Mouse (Mus musculus): ENCODE data around the gene Gm8251. TPM values are rescaled to one million over a fixed set of nuclear protein-coding genes. Genes with fewer than 3 reads are reported as not detected.
"Not testable (repeated sequence)": the region's sequence is repeated elsewhere in the genome, so short reads cannot be mapped to it uniquely, and the experiment has no call there.

Gene Gm8251
- polyA plus RNA-seq, 1 experiment from 2014 or later, result 0.07 TPM

GRCm38 (mm10) chr1:44046556-44046955, 15.2 kb downstream of the Gm8251 start:
- Histone ChIP-seq H3K4me1 (ENCODE audit: control insufficient read depth in 2 of 2, insufficient read depth in 2 of 2, low read length in 2 of 2) (no peaks in the 10 kb centered on the region), H3K27ac (replicated peaks in 1 of 2; ENCODE audit: control insufficient read depth in 1 of 2, insufficient read depth in 1 of 2, low read depth in 2 of 2, low read length in 2 of 2) (no peak overlapping the region), H3K9me3 (ENCODE audit: control insufficient read depth, low read length) (no peaks in the 10 kb centered on the region), H3K27me3 (ENCODE audit: control insufficient read depth, insufficient read depth, low read length) (no peaks in the 10 kb centered on the region), H3K36me3 (ENCODE audit: control insufficient read depth, insufficient read depth, low read length) (no peaks in the 10 kb centered on the region), H3K4me3 (ENCODE audit: control insufficient read depth in 1 of 2, insufficient read depth in 1 of 2, low read depth in 1 of 2, low read length in 2 of 2) (no peak overlapping the region), H3K9ac (ENCODE audit: low read length) (no peak overlapping the region), H3K4me2 (ENCODE audit: low read length) (no peak overlapping the region)
- ATAC-seq (ENCODE audit: insufficient number of reproducible peaks, insufficient read depth, low FRiP score, low read depth), result no peak
- WGBS, result 55% methylated on average over 2 of the region's 2 CpGs

GRCm38 (mm10) chr1:44045689-44046088, 16.0 kb downstream of the Gm8251 start:
- not testable (repeated sequence) for H3K9ac ChIP-seq (ENCODE audit: low read length); ATAC-seq (ENCODE audit: insufficient number of reproducible peaks, insufficient read depth, low FRiP score, low read depth); H3K9me3 ChIP-seq (ENCODE audit: control insufficient read depth, low read length); H3K4me2 ChIP-seq (ENCODE audit: low read length); H3K4me1 ChIP-seq (ENCODE audit: control insufficient read depth in 2 of 2, insufficient read depth in 2 of 2, low read length in 2 of 2); H3K4me3 ChIP-seq (ENCODE audit: control insufficient read depth in 1 of 2, insufficient read depth in 1 of 2, low read depth in 1 of 2, low read length in 2 of 2); H3K27ac ChIP-seq (replicated peaks in 1 of 2; ENCODE audit: control insufficient read depth in 1 of 2, insufficient read depth in 1 of 2, low read depth in 2 of 2, low read length in 2 of 2); H3K27me3 ChIP-seq (ENCODE audit: control insufficient read depth, insufficient read depth, low read length); H3K36me3 ChIP-seq (ENCODE audit: control insufficient read depth, insufficient read depth, low read length)
- WGBS, result 77% methylated on average over 5 of the region's 5 CpGs

DNA sequence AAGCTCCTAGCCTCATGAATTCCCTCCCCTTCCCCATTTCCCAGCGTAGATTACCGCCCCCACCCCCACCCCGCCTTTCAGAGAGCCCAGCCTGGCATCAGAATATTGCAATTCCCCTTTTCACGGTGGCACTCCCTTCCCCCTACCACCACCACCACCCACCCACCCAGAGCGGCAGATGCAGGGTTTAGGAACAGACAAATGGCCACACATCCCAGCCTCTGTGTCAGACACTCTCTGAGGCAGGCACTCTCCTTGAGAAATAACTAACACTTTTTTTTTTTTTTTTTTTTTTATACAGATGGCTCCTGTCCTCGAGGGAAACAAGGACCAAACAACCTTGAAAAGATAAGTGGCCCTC, 19.2 kb downstream of the Gm8251 start:
- H3K4me1 ChIP-seq (ENCODE audit: control insufficient read depth in 2 of 2, insufficient read depth in 2 of 2, low read length in 2 of 2), result no peaks in the 10 kb centered on the region
- H3K27ac ChIP-seq (replicated peaks in 1 of 2; ENCODE audit: control insufficient read depth in 1 of 2, insufficient read depth in 1 of 2, low read depth in 2 of 2, low read length in 2 of 2), result no peak overlapping the region
- no peaks in the 10 kb centered on the region for H3K27me3 ChIP-seq (ENCODE audit: control insufficient read depth, insufficient read depth, low read length)
- H3K9ac ChIP-seq (ENCODE audit: low read length), result peak overlapping the region; percentile 71
- H3K36me3 ChIP-seq (ENCODE audit: control insufficient read depth, insufficient read depth, low read length), result no peaks in the 10 kb centered on the region
- peak overlapping the region; percentile 88 for H3K4me2 ChIP-seq (ENCODE audit: low read length)
- no peaks in the 10 kb centered on the region for H3K9me3 ChIP-seq (ENCODE audit: control insufficient read depth, low read length)
- ATAC-seq (ENCODE audit: insufficient number of reproducible peaks, insufficient read depth, low FRiP score, low read depth), result no peak
- peak overlapping the region; percentile 50 to 74 for H3K4me3 ChIP-seq (ENCODE audit: control insufficient read depth in 1 of 2, insufficient read depth in 1 of 2, low read depth in 1 of 2, low read length in 2 of 2)
- WGBS, result 4% methylated on average over 6 of the region's 6 CpGs

DNA sequence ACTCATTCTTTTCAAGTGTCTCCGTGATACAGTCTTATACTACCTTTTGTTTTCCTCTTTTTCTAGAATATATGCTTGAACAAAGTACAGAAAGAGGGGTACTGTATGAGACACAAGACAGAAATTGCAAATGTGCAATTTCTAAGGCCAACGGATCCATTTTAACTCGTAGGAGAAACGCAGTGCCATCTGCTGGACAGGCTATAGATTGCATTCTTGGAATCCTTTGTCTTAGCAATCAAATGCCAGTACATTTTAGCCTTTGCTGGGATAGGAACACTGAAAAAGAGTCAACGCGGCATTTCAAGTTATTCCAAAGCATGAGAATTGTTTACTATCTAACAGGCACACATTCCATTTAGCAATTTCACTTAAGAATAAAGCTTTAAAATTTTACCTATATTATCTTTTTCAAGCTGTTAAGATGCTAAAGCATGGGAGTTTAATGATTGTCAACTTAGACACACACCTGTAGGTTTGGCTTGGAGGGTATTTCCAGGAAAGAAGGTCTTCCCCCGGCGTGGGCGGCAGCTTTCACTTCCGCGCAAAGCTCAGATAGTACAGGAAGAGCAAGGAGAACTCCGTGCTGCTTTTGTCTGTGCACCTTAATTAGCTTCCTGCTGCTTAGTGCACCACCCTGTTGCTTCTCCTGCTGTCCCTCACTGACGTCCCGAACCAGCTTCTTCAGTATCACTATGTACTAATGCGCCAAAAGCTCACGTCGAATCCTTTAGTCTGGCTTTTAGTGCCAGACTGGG, 19.8 kb downstream of the Gm8251 start:
- WGBS, result 1% methylated on average over 17 of the region's 17 CpGs
- peak overlapping the region; percentile 71 for H3K9ac ChIP-seq (ENCODE audit: low read length)
- peak overlapping the region; percentile 50 to 74 for H3K4me3 ChIP-seq (ENCODE audit: control insufficient read depth in 1 of 2, insufficient read depth in 1 of 2, low read depth in 1 of 2, low read length in 2 of 2)
- peak overlapping the region; percentile 88 for H3K4me2 ChIP-seq (ENCODE audit: low read length)
- no peaks in the 10 kb centered on the region for H3K4me1 ChIP-seq (ENCODE audit: control insufficient read depth in 2 of 2, insufficient read depth in 2 of 2, low read length in 2 of 2)
- no peaks in the 10 kb centered on the region for H3K9me3 ChIP-seq (ENCODE audit: control insufficient read depth, low read length)
- H3K27me3 ChIP-seq (ENCODE audit: control insufficient read depth, insufficient read depth, low read length), result no peaks in the 10 kb centered on the region
- ATAC-seq (ENCODE audit: insufficient number of reproducible peaks, insufficient read depth, low FRiP score, low read depth), result no peak
- no peaks in the 10 kb centered on the region for H3K36me3 ChIP-seq (ENCODE audit: control insufficient read depth, insufficient read depth, low read length)
- no peak overlapping the region for H3K27ac ChIP-seq (replicated peaks in 1 of 2; ENCODE audit: control insufficient read depth in 1 of 2, insufficient read depth in 1 of 2, low read depth in 2 of 2, low read length in 2 of 2)

GRCm38 (mm10) chr1:44032948-44033347, 28.8 kb downstream of the Gm8251 start:
- Histone ChIP-seq H3K4me1 (ENCODE audit: control insufficient read depth in 2 of 2, insufficient read depth in 2 of 2, low read length in 2 of 2) (no peaks in the 10 kb centered on the region), H3K27ac (replicated peaks in 1 of 2; ENCODE audit: control insufficient read depth in 1 of 2, insufficient read depth in 1 of 2, low read depth in 2 of 2, low read length in 2 of 2) (no peak overlapping the region), H3K4me2 (ENCODE audit: low read length) (no peak overlapping the region), H3K36me3 (ENCODE audit: control insufficient read depth, insufficient read depth, low read length) (no peaks in the 10 kb centered on the region), H3K4me3 (ENCODE audit: control insufficient read depth in 1 of 2, insufficient read depth in 1 of 2, low read depth in 1 of 2, low read length in 2 of 2) (no peak overlapping the region), H3K9me3 (ENCODE audit: control insufficient read depth, low read length) (no peaks in the 10 kb centered on the region), H3K9ac (ENCODE audit: low read length) (no peak overlapping the region), H3K27me3 (ENCODE audit: control insufficient read depth, insufficient read depth, low read length) (no peaks in the 10 kb centered on the region)
- 82% methylated on average over 5 of the region's 5 CpGs for WGBS
- no peak for ATAC-seq (ENCODE audit: insufficient number of reproducible peaks, insufficient read depth, low FRiP score, low read depth)

DNA sequence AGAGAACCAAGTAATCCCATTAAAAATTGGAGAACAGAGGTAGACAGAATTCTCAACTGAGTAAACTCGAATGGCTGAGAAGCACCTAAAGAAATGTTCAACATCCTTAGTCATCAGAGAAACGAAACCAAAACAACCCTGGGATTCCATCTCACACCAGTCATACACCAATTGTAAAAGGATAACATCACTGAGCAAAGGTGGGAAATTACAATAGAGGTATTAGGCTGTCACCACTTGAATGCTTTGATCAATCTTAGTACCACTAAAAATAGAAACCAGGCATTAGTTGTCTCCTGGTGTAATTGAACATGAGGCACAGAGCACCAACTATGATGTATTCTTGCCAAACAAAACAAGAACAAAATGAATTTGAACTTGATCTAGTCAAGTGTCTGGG, 29.5 kb downstream of the Gm8251 start:
- no peaks in the 10 kb centered on the region for H3K4me1 ChIP-seq (ENCODE audit: control insufficient read depth in 2 of 2, insufficient read depth in 2 of 2, low read length in 2 of 2)
- no peaks in the 10 kb centered on the region for H3K36me3 ChIP-seq (ENCODE audit: control insufficient read depth, insufficient read depth, low read length)
- H3K27me3 ChIP-seq (ENCODE audit: control insufficient read depth, insufficient read depth, low read length), result no peaks in the 10 kb centered on the region
- H3K27ac ChIP-seq (replicated peaks in 1 of 2; ENCODE audit: control insufficient read depth in 1 of 2, insufficient read depth in 1 of 2, low read depth in 2 of 2, low read length in 2 of 2), result no peak overlapping the region
- H3K4me2 ChIP-seq (ENCODE audit: low read length), result no peak overlapping the region
- no peak for ATAC-seq (ENCODE audit: insufficient number of reproducible peaks, insufficient read depth, low FRiP score, low read depth)
- WGBS, result 56% methylated on average over 2 of the region's 2 CpGs
- no peaks in the 10 kb centered on the region for H3K9me3 ChIP-seq (ENCODE audit: control insufficient read depth, low read length)
- no peak overlapping the region for H3K9ac ChIP-seq (ENCODE audit: low read length)
- H3K4me3 ChIP-seq (ENCODE audit: control insufficient read depth in 1 of 2, insufficient read depth in 1 of 2, low read depth in 1 of 2, low read length in 2 of 2), result no peak overlapping the region

- no peaks in the 10 kb centered on the region for H3K36me3 ChIP-seq (ENCODE audit: control insufficient read depth, insufficient read depth, low read length)
- WGBS, result 83% methylated on average over 1 of the region's 1 CpGs
- ATAC-seq (ENCODE audit: insufficient number of reproducible peaks, insufficient read depth, low FRiP score, low read depth), result no peak
- no peak overlapping the region for H3K4me3 ChIP-seq (ENCODE audit: control insufficient read depth in 1 of 2, insufficient read depth in 1 of 2, low read depth in 1 of 2, low read length in 2 of 2)
- H3K4me1 ChIP-seq (ENCODE audit: control insufficient read depth in 2 of 2, insufficient read depth in 2 of 2, low read length in 2 of 2), result no peaks in the 10 kb centered on the region
- H3K9me3 ChIP-seq (ENCODE audit: control insufficient read depth, low read length), result no peaks in the 10 kb centered on the region
- H3K27me3 ChIP-seq (ENCODE audit: control insufficient read depth, insufficient read depth, low read length), result no peaks in the 10 kb centered on the region
- H3K4me2 ChIP-seq (ENCODE audit: low read length), result no peak overlapping the region
- no peak overlapping the region for H3K27ac ChIP-seq (replicated peaks in 1 of 2; ENCODE audit: control insufficient read depth in 1 of 2, insufficient read depth in 1 of 2, low read depth in 2 of 2, low read length in 2 of 2)
- no peak overlapping the region for H3K9ac ChIP-seq (ENCODE audit: low read length)
Observed at GRCm38 (mm10) chr1:44027651-44028050, 34.1 kb downstream of the Gm8251 start.

GRCm38 (mm10) chr1:44022656-44023055, 39.1 kb downstream of the Gm8251 start:
- Histone ChIP-seq H3K27me3 (ENCODE audit: control insufficient read depth, insufficient read depth, low read length) (no peaks in the 10 kb centered on the region), H3K27ac (replicated peaks in 1 of 2; ENCODE audit: control insufficient read depth in 1 of 2, insufficient read depth in 1 of 2, low read depth in 2 of 2, low read length in 2 of 2) (no peak overlapping the region), H3K9ac (ENCODE audit: low read length) (no peak overlapping the region), H3K4me1 (ENCODE audit: control insufficient read depth in 2 of 2, insufficient read depth in 2 of 2, low read length in 2 of 2) (no peaks in the 10 kb centered on the region), H3K4me2 (ENCODE audit: low read length) (no peak overlapping the region), H3K4me3 (ENCODE audit: control insufficient read depth in 1 of 2, insufficient read depth in 1 of 2, low read depth in 1 of 2, low read length in 2 of 2) (no peak overlapping the region), H3K36me3 (ENCODE audit: control insufficient read depth, insufficient read depth, low read length) (no peaks in the 10 kb centered on the region), H3K9me3 (ENCODE audit: control insufficient read depth, low read length) (no peaks in the 10 kb centered on the region)
- ATAC-seq (ENCODE audit: insufficient number of reproducible peaks, insufficient read depth, low FRiP score, low read depth), result no peak
- 91% methylated on average over 1 of the region's 1 CpGs for WGBS

Data from heart, embryonic 14.5 days (tissue).